Mouse (Mus musculus) bone marrow, adult 2 months (tissue): ENCODE results near the gene Actb.

ENCODE experiments used
- CTCF ChIP-seq: fragments of 200-500 bp; IDR thresholded peaks from 2 replicates; pipeline ENCODE4 v1.5.1; 2011; ENCODE audit warnings: low read length, control low read depth; ENCODE audit not compliant: control insufficient read depth, insufficient read depth
- POLR2A ChIP-seq: fragments of 200-500 bp; IDR thresholded peaks from 2 replicates; pipeline ENCODE4 v1.6.1; 2011; ENCODE audit warnings: low read depth, mild to moderate bottlenecking, control low read depth, low read length, borderline replicate concordance; ENCODE audit not compliant: control insufficient read depth

- no peak for TF ChIP-seq CTCF
- TF ChIP-seq POLR2A, result peak; percentile 90; the same call in 1 of the 2 replicates
Measured at GRCm38 (mm10) chr5:142928749-142929399, 22.3 kb upstream of the Actb start.
